Mouse (Mus musculus) embryonic facial prominence, embryonic 11.5 days (tissue): ENCODE results near the gene Atf4. TPM values are rescaled to one million over a fixed set of nuclear protein-coding genes. Genes with fewer than 3 reads are reported as not detected.

Experiments
- ATAC-seq: fragments of 200-750 bp; cut with Nextera tagmentation; replicated peaks from 2 replicates; pipeline ENCODE4 v1.8.0; 2017; ENCODE audit warnings: low read depth; ENCODE audit not compliant: insufficient number of reproducible peaks, low FRiP score, low TSS enrichment
- DNase-seq: peaks from one replicate; pipeline ENCODE4 v3.0.0-alpha.2; 2015; ENCODE audit warnings: low spot score
- H3K27ac ChIP-seq: fragments of 300-500 bp; sonication (generic); replicated peaks from 2 replicates; pipeline ENCODE4 v1.5.1; 2014; ENCODE audit warnings: mild to moderate bottlenecking, low read depth, low read length, control low read depth
- H3K27me3 ChIP-seq: fragments of 300-500 bp; sonication (generic); 2 replicates; pipeline ENCODE4 v1.6.1; 2014; ENCODE audit warnings: mild to moderate bottlenecking, low read length, moderate library complexity, mixed read lengths; ENCODE audit not compliant: control insufficient read depth, insufficient read depth
- H3K36me3 ChIP-seq: fragments of 300-500 bp; sonication (generic); replicated peaks from 2 replicates; pipeline ENCODE4 v1.6.1; 2014; ENCODE audit warnings: low read depth, mild to moderate bottlenecking, low read length, moderate library complexity, mixed read lengths; ENCODE audit not compliant: control insufficient read depth, insufficient read depth
- H3K4me1 ChIP-seq: fragments of 300-500 bp; sonication (generic); 2 replicates; pipeline ENCODE4 v1.6.1; 2014; ENCODE audit warnings: low read length, mixed read lengths; ENCODE audit not compliant: control insufficient read depth, insufficient read depth
- H3K4me2 ChIP-seq: fragments of 300-500 bp; sonication (generic); 2 replicates; pipeline ENCODE4 v1.6.1; 2014; ENCODE audit warnings: low read depth, mild to moderate bottlenecking, control low read depth, low read length, moderate library complexity
- H3K4me3 ChIP-seq: fragments of 300-500 bp; sonication (generic); 2 replicates; pipeline ENCODE4 v1.5.1; 2014; ENCODE audit warnings: low read depth, low read length, control low read depth
- H3K9ac ChIP-seq: fragments of 300-500 bp; sonication (generic); replicated peaks from 2 replicates; pipeline ENCODE4 v1.6.1; 2014; ENCODE audit warnings: mild to moderate bottlenecking, control low read depth, low read length
- H3K9me3 ChIP-seq: fragments of 300-500 bp; sonication (generic); replicated peaks from 2 replicates; pipeline ENCODE4 v1.6.1; 2016; ENCODE audit warnings: mild to moderate bottlenecking, low read length, inconsistent platforms, mixed read lengths; ENCODE audit not compliant: control insufficient read depth
- WGBS: fragments of 180-500 bp; shearing (Covaris S2); extraction: QIAGEN DNeasy Blood & Tissue Kit; methylation state at CpG from one replicate; pipeline ENCODE4 v1.1.7; 2014; 5-methylcytosine and 5-hydroxymethylcytosine counted together
- polyA plus RNA-seq: library from polyadenylated mRNA; unstranded; fragments of >200 nt; fragmentation: Nextera tagmentation; extraction: Ambion mirVana; gene quantifications from 2 replicates; pipeline ENCODE4 v1.2.1, GENCODE M21; 2014

Gene Atf4
- polyA plus RNA-seq, 1 experiment from 2014 or later = 123 TPM

GRCm38 (mm10) chr15:80233053-80233452, 21.9 kb upstream of the Atf4 start:
- peak overlapping the region; percentile 22; the same call in 1 of the 2 replicates for H3K9ac ChIP-seq

GRCm38 (mm10) chr15:80233733-80234509, 21.1 kb upstream of the Atf4 start, which contains the start of gene Mief1:
Gene Mief1, plus strand, starts transcription at chr15:80234018.
- Histone ChIP-seq H3K4me1 (no peaks in the 10 kb centered on the region), H3K9me3 (no peaks in the 10 kb centered on the region), H3K4me2 (peak within 1 kb of the TSS; percentile 73), H3K9ac (peak within 1 kb of the TSS; percentile 85), H3K36me3 (no peaks in the 10 kb centered on the region; the same call in 1 of the 2 replicates), H3K27me3 (no peaks in the 10 kb centered on the region), H3K4me3 (peak within 1 kb of the TSS; percentile 60), H3K27ac (peak within 1 kb of the TSS; percentile 67)
- under 1% methylated on average over 67 of the region's 67 CpGs for WGBS
- ATAC-seq (peak; percentile 95), DNase-seq (peak; percentile 99)

More at GRCm38 (mm10) chr15:80233053-80233452, 21.9 kb upstream of the Atf4 start:
- 63% methylated on average over 4 of the region's 4 CpGs for WGBS
- Histone ChIP-seq H3K27me3 (no peaks in the 10 kb centered on the region), H3K4me1 (no peaks in the 10 kb centered on the region), H3K9me3 (no peaks in the 10 kb centered on the region), H3K4me3 (no peak overlapping the region), H3K36me3 (no peaks in the 10 kb centered on the region; the same call in 1 of the 2 replicates), H3K4me2 (no peak overlapping the region), H3K27ac (no peak overlapping the region)
- no peak for DNase-seq
- ATAC-seq = peak; percentile 27; the same call in 1 of the 2 replicates

- WGBS = 96% methylated on average over 9 of the region's 9 CpGs
- no peaks in the 10 kb centered on the region for H3K27me3 ChIP-seq
- H3K9ac ChIP-seq = peak within 1 kb of the TSS; percentile 85
- no peaks in the 10 kb centered on the region for H3K4me1 ChIP-seq
- H3K36me3 ChIP-seq = no peaks in the 10 kb centered on the region; the same call in 1 of the 2 replicates
- H3K4me3 ChIP-seq = peak within 1 kb of the TSS; percentile 60
- ATAC-seq (no peak), DNase-seq (no peak)
- H3K9me3 ChIP-seq = no peaks in the 10 kb centered on the region
- H3K4me2 ChIP-seq = peak within 1 kb of the TSS; percentile 73
- H3K27ac ChIP-seq = no peak within 1 kb of the TSS
These were observed 19.4 kb upstream of the Atf4 start, which contains the start of gene AC140267.1 for GRCm38 (mm10) chr15:80235535-80235934. Gene AC140267.1, plus strand, starts transcription at chr15:80235835.

GRCm38 (mm10) chr15:80248135-80248534, 6.8 kb upstream of the Atf4 start:
- Histone ChIP-seq H3K4me2 (no peak overlapping the region), H3K27me3 (no peaks in the 10 kb centered on the region), H3K9me3 (no peaks in the 10 kb centered on the region), H3K4me3 (no peak overlapping the region), H3K9ac (no peak overlapping the region), H3K4me1 (no peaks in the 10 kb centered on the region), H3K27ac (no peak overlapping the region), H3K36me3 (peaks cover 14% of the 10 kb centered on the region)
- ATAC-seq (no peak), DNase-seq (no peak)
- WGBS = 95% methylated on average over 12 of the region's 12 CpGs

- Histone ChIP-seq H3K27ac (no peak overlapping the region), H3K36me3 (peaks cover 14% of the 10 kb centered on the region), H3K4me2 (no peak overlapping the region), H3K9me3 (no peaks in the 10 kb centered on the region), H3K27me3 (no peaks in the 10 kb centered on the region), H3K4me1 (no peaks in the 10 kb centered on the region), H3K4me3 (no peak overlapping the region), H3K9ac (no peak overlapping the region)
- ATAC-seq = no peak
- no peak for DNase-seq
- WGBS = 90% methylated on average over 1 of the region's 1 CpGs
These were observed 6.4 kb upstream of the Atf4 start for GRCm38 (mm10) chr15:80248596-80248995.

- peaks cover 14% of the 10 kb centered on the region for H3K36me3 ChIP-seq
- 91% methylated on average over 10 of the region's 10 CpGs for WGBS
These were observed 5.3 kb upstream of the Atf4 start for GRCm38 (mm10) chr15:80249672-80250071.

GRCm38 (mm10) chr15:80250586-80250985, 4.4 kb upstream of the Atf4 start:
- 92% methylated on average over 6 of the region's 6 CpGs for WGBS
- no peak overlapping the region for H3K4me2 ChIP-seq
- H3K36me3 ChIP-seq = peaks cover 14% of the 10 kb centered on the region
- ATAC-seq = no peak
- H3K4me3 ChIP-seq = no peak overlapping the region
- H3K27me3 ChIP-seq = no peaks in the 10 kb centered on the region
- H3K9me3 ChIP-seq = no peaks in the 10 kb centered on the region
- no peaks in the 10 kb centered on the region for H3K4me1 ChIP-seq
- H3K27ac ChIP-seq = no peak overlapping the region
- no peak overlapping the region for H3K9ac ChIP-seq
- DNase-seq = no peak

More at GRCm38 (mm10) chr15:80249672-80250071, 5.3 kb upstream of the Atf4 start:
- no peak overlapping the region for H3K27ac ChIP-seq
- H3K4me3 ChIP-seq = no peak overlapping the region
- ATAC-seq (no peak), DNase-seq (no peak)
- H3K4me2 ChIP-seq = no peak overlapping the region
- H3K4me1 ChIP-seq = no peaks in the 10 kb centered on the region
- no peaks in the 10 kb centered on the region for H3K9me3 ChIP-seq
- no peak overlapping the region for H3K9ac ChIP-seq
- no peaks in the 10 kb centered on the region for H3K27me3 ChIP-seq

- H3K27ac ChIP-seq = peak overlapping the region; percentile 70; the same call in 1 of the 2 replicates
- peaks cover 11% of the 10 kb centered on the region for H3K36me3 ChIP-seq
- H3K4me1 ChIP-seq = no peaks in the 10 kb centered on the region; the same call in 1 of the 2 replicates
- WGBS = 32% methylated on average over 2 of the region's 2 CpGs
- no peak overlapping the region for H3K9ac ChIP-seq
- H3K4me2 ChIP-seq = no peak overlapping the region
- H3K4me3 ChIP-seq = no peak overlapping the region
- ATAC-seq (no peak), DNase-seq (peak; percentile 80)
- no peaks in the 10 kb centered on the region for H3K27me3 ChIP-seq
- H3K9me3 ChIP-seq = no peaks in the 10 kb centered on the region
These were observed 1.5 kb upstream of the Atf4 start for GRCm38 (mm10) chr15:80253530-80253929.
